Mouse (Mus musculus) macrophage (primary cell): Measurements from ENCODE around the gene Per1. TPM values are rescaled to one million over a fixed set of nuclear protein-coding genes. Genes with fewer than 3 reads are reported as not detected.

Source experiments
- H3K27ac ChIP-seq: fragments of 350-480 bp; formaldehyde crosslinking; 2 replicates; pipeline ENCODE4 v1.9.0; 2021
- H3K36me3 ChIP-seq: fragments of 350-480 bp; formaldehyde crosslinking; 2 replicates; pipeline ENCODE4 v1.9.0; 2021; ENCODE audit errors: inconsistent target
- H3K4me3 ChIP-seq: fragments of 350-480 bp; formaldehyde crosslinking; 2 replicates; pipeline ENCODE4 v1.9.0; 2021; ENCODE audit errors: inconsistent target
- H3K79me2 ChIP-seq: fragments of 350-480 bp; formaldehyde crosslinking; 2 replicates; pipeline ENCODE4 v1.9.0; 2021; ENCODE audit errors: inconsistent target
- WGBS: methylation state at CpG from one replicate; pipeline ENCODE4 v1.1.7; 2026; ENCODE audit warnings: inconsistent platforms; ENCODE audit not compliant: missing documents; 5-methylcytosine and 5-hydroxymethylcytosine counted together
- polyA plus RNA-seq: library from polyadenylated mRNA; stranded (reverse); fragments of 250-400 nt; gene quantifications from 3 replicates; pipeline ENCODE4 v1.2.4, GENCODE M21; 2018; ENCODE audit warnings: inconsistent platforms

The Per1 gene
- polyA plus RNA-seq, 1 experiment from 2014 or later: 17.5 TPM

GRCm38 (mm10) chr11:69117737-69118695 lies 23.0 kb downstream of the Per1 start:
- Histone ChIP-seq H3K4me3 (peak overlapping the region; percentile 48), H3K36me3 (no peaks in the 10 kb centered on the region), H3K27ac (no peak overlapping the region), H3K79me2 (no peaks in the 10 kb centered on the region)
- under 1% methylated on average over 45 of the region's 45 CpGs for WGBS

- H3K4me3 ChIP-seq: peak overlapping the region; percentile 48
- WGBS: 7% methylated on average over 15 of the region's 15 CpGs
These were observed 23.7 kb downstream of the Per1 start for GRCm38 (mm10) chr11:69118765-69119164.

GRCm38 (mm10) chr11:69119446-69120155 lies 24.6 kb downstream of the Per1 start:
- peak overlapping the region; percentile 1; the same call in 1 of the 2 replicates for H3K4me3 ChIP-seq
- H3K36me3 ChIP-seq: no peaks in the 10 kb centered on the region
- H3K79me2 ChIP-seq: no peaks in the 10 kb centered on the region
- 74% methylated on average over 14 of the region's 14 CpGs for WGBS
- H3K27ac ChIP-seq: no peak overlapping the region

More at GRCm38 (mm10) chr11:69118765-69119164, 23.7 kb downstream of the Per1 start:
- H3K27ac ChIP-seq: no peak overlapping the region
- no peaks in the 10 kb centered on the region for H3K36me3 ChIP-seq
- no peaks in the 10 kb centered on the region for H3K79me2 ChIP-seq

GRCm38 (mm10) chr11:69120221-69121000 lies 25.4 kb downstream of the Per1 start, which contains the start of gene Hes7:
Gene Hes7 (plus strand): TSS chr11:69120404.
- 8% methylated on average over 24 of the region's 27 CpGs for WGBS
- Histone ChIP-seq H3K27ac (no peak within 1 kb of the TSS), H3K4me3 (peak within 1 kb of the TSS; percentile 1; the same call in 1 of the 2 replicates), H3K79me2 (no peaks in the 10 kb centered on the region), H3K36me3 (no peaks in the 10 kb centered on the region)

DNA sequence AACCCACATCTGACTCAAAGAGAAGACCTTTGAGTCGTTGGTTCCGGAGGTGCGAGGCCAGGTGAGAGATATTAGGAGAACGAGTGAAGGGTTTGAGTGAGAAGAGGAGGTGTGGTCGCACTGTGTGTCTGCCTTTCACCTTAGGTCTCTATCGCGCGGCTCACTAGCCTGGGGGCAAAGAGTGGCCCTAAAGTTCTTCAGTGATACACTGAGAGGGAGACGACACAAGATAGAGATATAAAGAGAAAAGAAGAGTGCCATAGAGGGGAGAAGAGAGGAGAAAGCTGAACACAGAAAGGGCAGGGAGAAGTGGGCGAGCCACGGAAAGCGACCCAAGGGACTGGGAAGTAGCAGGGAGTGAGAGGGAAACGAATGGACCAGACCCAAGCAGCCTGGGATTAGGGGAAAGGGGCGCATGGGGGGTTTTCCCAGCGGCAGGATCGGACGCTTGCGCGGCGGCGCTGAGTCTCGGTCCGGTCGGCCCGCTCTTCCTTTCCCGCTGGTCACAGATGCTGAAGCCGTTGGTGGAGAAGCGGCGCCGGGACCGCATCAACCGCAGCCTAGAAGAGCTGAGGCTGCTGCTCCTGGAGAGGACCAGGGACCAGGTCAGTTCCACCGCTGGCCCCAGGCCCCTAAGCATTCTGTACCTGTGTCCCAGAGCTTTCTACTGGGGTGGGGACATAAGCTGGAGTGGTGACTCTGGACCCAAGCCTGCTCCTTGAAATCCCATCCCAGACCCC lies 26.2 kb downstream of the Per1 start:
- Histone ChIP-seq H3K27ac (no peak overlapping the region), H3K4me3 (peak overlapping the region; percentile 43), H3K36me3 (no peaks in the 10 kb centered on the region), H3K79me2 (no peaks in the 10 kb centered on the region)
- 1% methylated on average over 26 of the region's 33 CpGs for WGBS

DNA sequence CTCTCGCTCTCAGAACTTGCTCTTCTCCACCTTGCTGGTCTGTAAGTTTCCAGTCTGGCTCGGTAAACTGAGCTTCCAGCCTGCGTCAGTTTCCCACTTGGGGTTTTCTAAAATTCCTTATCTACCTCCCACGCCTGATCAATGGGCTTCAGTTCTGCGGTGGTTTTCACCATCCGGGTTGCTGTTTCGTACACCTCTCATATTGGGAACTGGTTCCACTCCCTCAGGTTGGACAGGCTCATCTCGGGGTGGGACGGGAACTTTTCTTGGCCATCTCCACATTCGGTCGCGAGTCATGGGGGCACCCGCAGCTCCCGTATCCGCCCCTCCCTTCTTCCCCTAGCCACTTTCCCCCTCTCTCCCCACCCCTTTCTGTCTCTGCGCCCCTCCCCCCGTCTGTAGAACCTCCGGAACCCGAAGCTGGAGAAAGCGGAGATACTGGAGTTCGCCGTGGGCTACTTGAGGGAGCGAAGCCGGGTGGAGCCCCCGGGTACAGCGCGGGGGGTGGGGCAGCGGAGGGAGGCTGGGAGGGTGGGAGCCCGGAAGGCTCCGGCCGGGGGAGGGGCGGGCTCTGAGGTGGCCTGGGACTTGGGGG lies 26.8 kb downstream of the Per1 start:
- Histone ChIP-seq H3K79me2 (no peaks in the 10 kb centered on the region), H3K4me3 (peak overlapping the region; percentile 43), H3K36me3 (no peaks in the 10 kb centered on the region), H3K27ac (no peak overlapping the region)
- WGBS: 1% methylated on average over 25 of the region's 32 CpGs

DNA sequence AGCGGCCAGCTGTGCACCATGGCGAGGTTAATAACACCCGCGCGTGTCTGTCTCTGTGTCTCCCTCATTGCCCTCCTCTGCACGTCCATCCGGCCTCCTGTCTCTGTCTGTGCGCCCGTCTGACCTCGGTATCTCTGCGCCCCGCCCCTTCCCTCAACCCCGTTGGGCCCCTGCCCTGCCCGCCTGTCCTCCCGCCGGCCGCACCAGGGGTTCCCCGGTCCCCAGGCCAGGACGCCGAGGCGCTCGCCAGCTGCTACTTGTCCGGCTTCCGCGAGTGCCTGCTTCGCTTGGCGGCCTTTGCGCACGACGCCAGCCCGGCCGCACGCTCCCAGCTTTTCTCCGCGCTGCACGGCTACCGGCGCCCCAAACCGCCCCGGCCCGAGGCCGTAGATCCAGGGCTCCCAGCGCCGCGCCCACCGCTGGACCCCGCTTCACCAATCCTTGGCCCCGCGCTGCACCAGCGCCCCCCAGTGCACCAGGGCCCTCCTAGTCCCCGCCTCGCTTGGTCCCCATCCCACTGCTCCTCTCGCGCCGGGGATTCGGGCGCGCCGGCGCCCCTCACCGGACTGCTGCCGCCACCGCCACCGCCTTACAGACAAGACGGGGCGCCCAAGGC lies 27.4 kb downstream of the Per1 start, which contains the start of gene 9130213A22Rik:
Gene 9130213A22Rik (minus strand): TSS at position 254 of the 616 bp plus-strand sequence.
- under 1% methylated on average over 64 of the region's 66 CpGs for WGBS
- Histone ChIP-seq H3K4me3 (peak within 1 kb of the TSS; percentile 55), H3K79me2 (no peaks in the 10 kb centered on the region), H3K36me3 (no peaks in the 10 kb centered on the region), H3K27ac (no peak within 1 kb of the TSS)

GRCm38 (mm10) chr11:69123056-69123692 lies 28.2 kb downstream of the Per1 start:
- no peak overlapping the region for H3K27ac ChIP-seq
- WGBS: 2% methylated on average over 25 of the region's 29 CpGs
- no peaks in the 10 kb centered on the region for H3K79me2 ChIP-seq
- H3K36me3 ChIP-seq: no peaks in the 10 kb centered on the region
- H3K4me3 ChIP-seq: peak overlapping the region; percentile 55

GRCm38 (mm10) chr11:69123693-69124497 lies 28.9 kb downstream of the Per1 start:
- Histone ChIP-seq H3K27ac (peak overlapping the region; percentile 19; the same call in 1 of the 2 replicates), H3K36me3 (no peaks in the 10 kb centered on the region), H3K4me3 (peak overlapping the region; percentile 55), H3K79me2 (no peaks in the 10 kb centered on the region)
- WGBS: under 1% methylated on average over 30 of the region's 31 CpGs

GRCm38 (mm10) chr11:69124498-69124847 lies 29.5 kb downstream of the Per1 start:
- H3K36me3 ChIP-seq: no peaks in the 10 kb centered on the region
- WGBS: 0% methylated on average over 3 of the region's 3 CpGs
- H3K4me3 ChIP-seq: peak overlapping the region; percentile 53; the same call in 1 of the 2 replicates
- no peak overlapping the region for H3K27ac ChIP-seq
- no peaks in the 10 kb centered on the region for H3K79me2 ChIP-seq

DNA sequence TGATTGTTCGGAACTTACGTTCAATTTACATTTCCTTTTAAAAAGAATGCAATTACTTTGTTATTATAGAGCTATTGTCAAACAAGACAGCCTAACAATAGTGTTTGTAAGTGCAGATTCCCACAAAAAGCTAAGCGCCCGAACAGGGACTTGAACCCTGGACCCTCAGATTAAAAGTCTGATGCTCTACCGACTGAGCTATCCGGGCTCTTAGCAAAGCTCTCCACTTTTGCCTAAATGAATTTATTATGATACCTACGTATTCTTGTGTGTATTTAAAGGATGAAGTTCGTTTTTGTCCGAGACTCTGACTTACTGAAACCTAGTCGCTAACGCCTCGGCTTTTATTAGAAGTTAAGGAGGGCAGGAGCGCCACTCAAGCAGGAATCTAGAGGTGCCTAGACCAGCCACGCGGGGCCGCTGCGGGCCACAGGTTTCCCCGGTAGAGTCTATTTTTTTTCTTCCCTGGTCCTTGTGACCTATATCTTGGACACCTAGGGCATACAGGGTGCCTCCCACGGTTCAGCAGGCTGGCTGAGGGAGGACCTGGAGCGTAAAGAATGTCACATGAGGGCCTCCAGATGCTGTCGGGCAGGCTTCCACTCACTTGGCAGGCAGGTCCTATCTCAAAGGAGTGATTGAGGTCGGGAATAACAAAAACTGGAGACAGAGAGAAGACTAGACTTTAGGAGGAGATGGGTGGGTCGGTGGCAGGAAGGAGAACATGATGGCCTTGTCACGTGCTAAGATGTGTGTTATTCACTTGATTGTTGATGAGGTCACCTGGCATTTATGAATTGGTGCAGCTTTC lies 30.2 kb downstream of the Per1 start:
- peak overlapping the region; percentile 53 for H3K4me3 ChIP-seq
- WGBS: 0% methylated on average over 24 of the region's 24 CpGs
- no peaks in the 10 kb centered on the region for H3K36me3 ChIP-seq
- 0 out of 2 replicates have a peak overlapping the region, but pooled peaks have one; percentile 13 for H3K27ac ChIP-seq
- H3K79me2 ChIP-seq: no peaks in the 10 kb centered on the region

GRCm38 (mm10) chr11:69125852-69125918 lies 30.7 kb downstream of the Per1 start, which contains the start of gene Aloxe3:
Gene Aloxe3 (plus strand): TSS chr11:69125896.
- 0% methylated on average over 3 of the region's 3 CpGs for WGBS
- no peaks in the 10 kb centered on the region for H3K36me3 ChIP-seq
- H3K79me2 ChIP-seq: no peaks in the 10 kb centered on the region
- 0 out of 2 replicates have a peak within 1 kb of the TSS, but pooled peaks have one; percentile 13 for H3K27ac ChIP-seq
- peak within 1 kb of the TSS; percentile 53 for H3K4me3 ChIP-seq
